8 mouse cellular contexts compared by ENCODE assay signal in the genomic region with DNA sequence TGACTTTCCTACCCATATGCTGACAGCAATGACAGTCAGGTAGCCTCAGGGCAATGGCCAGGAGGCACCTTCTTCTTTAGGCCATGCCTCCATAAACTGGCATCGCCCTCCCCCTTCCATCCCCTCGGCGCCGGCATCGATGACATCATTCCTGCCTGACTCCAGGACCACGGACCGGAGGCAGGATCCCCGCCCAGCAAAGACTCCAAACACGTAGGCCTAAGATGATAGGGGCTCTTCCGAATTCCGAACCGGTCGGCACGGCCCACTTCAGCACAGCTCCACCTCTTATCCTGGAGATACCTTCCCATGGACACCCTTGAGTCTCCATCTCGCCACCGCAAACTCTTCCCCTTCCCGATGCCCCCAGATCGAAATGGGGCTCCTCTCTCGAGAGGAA. TPM values are rescaled to one million over a fixed set of nuclear protein-coding genes. Genes with fewer than 3 reads are reported as not detected.
DNase-seq lines count a peak whose midpoint lies in the region; ATAC-seq and TF ChIP-seq lines count a peak whose summit lies in the region.

No protein-coding gene starts in this region.

- TF ChIP-seq CTCF in intestine, postnatal 0 days (IDR thresholded peaks at IDR 0.05; ENCODE audit: low read depth), result no peak

- peak overlapping the region; percentile 99 for H3K4me2 ChIP-seq in intestine, postnatal 0 days (replicated peaks; ENCODE audit: low read depth)
- H3K4me2 ChIP-seq in limb, embryonic 14.5 days (replicated peaks; ENCODE audit: low read depth, low read length, severe bottlenecking), result peak overlapping the region; percentile 91

- peak overlapping the region; percentile 79 for H3K4me3 ChIP-seq in brown adipose tissue, adult 24 weeks (ENCODE audit: insufficient read depth, low read depth, low read length)
- peak overlapping the region; percentile 81 for H3K4me3 ChIP-seq in intestine, postnatal 0 days (ENCODE audit: low read depth, low read length)
- H3K4me3 ChIP-seq in limb, embryonic 14.5 days (replicated peaks; ENCODE audit: low read length), result peak overlapping the region; percentile 69

- no peaks in the 10 kb centered on the region for H3K9me3 ChIP-seq in intestine, postnatal 0 days (ENCODE audit: control insufficient read depth)
- no peaks in the 10 kb centered on the region for H3K9me3 ChIP-seq in limb, embryonic 14.5 days (ENCODE audit: control insufficient read depth, low read length)

- 0 out of 2 replicates have a peak, but pooled peaks cover 4% of the 10 kb centered on the region for H3K27me3 ChIP-seq in intestine, postnatal 0 days (replicated peaks; ENCODE audit: control insufficient read depth, insufficient read depth, low read length)
- H3K27me3 ChIP-seq in limb, embryonic 14.5 days (ENCODE audit: control insufficient read depth, insufficient read depth, low read length), result peaks cover 16% of the 10 kb centered on the region

- peak; percentile 19 for DNase-seq in embryo, embryonic 10 days (ENCODE audit: low spot score)
- DNase-seq in embryo, embryonic 11 days, result no peak
- DNase-seq in frontal cortex, adult 2 months (ENCODE audit: extremely low spot score in 1 of 2, low spot score in 1 of 2), result peak; percentile 41 to 67
- DNase-seq in limb, embryonic 14.5 days (ENCODE audit: low spot score), result no peak
- peak; percentile 4 for DNase-seq in naive thymus-derived CD4-positive, alpha-beta T cell, adult 2 months (ENCODE audit: low read depth)
- DNase-seq in T-cell, adult 2 months (ENCODE audit: low spot score), result no peak

- H3K4me1 ChIP-seq in brown adipose tissue, adult 24 weeks (ENCODE audit: control insufficient read depth, insufficient read depth, insufficient read length, low read length), result peaks cover 13% of the 10 kb centered on the region
- H3K4me1 ChIP-seq in intestine, postnatal 0 days (replicated peaks; ENCODE audit: control insufficient read depth, insufficient read depth, low read length), result peaks cover 6% of the 10 kb centered on the region; the same call in 1 of the 2 replicates
- H3K4me1 ChIP-seq in limb, embryonic 14.5 days (ENCODE audit: control insufficient read depth, insufficient read depth, low read length), result peaks cover 8% of the 10 kb centered on the region

- WGBS in intestine, postnatal 0 days, result 17% methylated on average over 19 of the region's 19 CpGs
- 9% methylated on average over 19 of the region's 19 CpGs for WGBS in limb, embryonic 14.5 days

- TF ChIP-seq POLR2A in limb, embryonic 14.5 days (IDR thresholded peaks at IDR 0.05; ENCODE audit: borderline replicate concordance, extremely low read depth, insufficient read depth, insufficient read length), result no peak

- H3K36me3 ChIP-seq in intestine, postnatal 0 days (ENCODE audit: control insufficient read depth, insufficient read depth), result no peaks in the 10 kb centered on the region
- no peaks in the 10 kb centered on the region for H3K36me3 ChIP-seq in limb, embryonic 14.5 days (ENCODE audit: control insufficient read depth, insufficient read depth, low read length)

- H3K27ac ChIP-seq in brown adipose tissue, adult 24 weeks (replicated peaks; ENCODE audit: low read depth, low read length), result peak overlapping the region; percentile 42
- H3K27ac ChIP-seq in intestine, postnatal 0 days (ENCODE audit: low read depth, low read length), result no peak overlapping the region
- H3K27ac ChIP-seq in limb, embryonic 14.5 days (replicated peaks; ENCODE audit: low read depth, low read length), result no peak overlapping the region

- no peak for ATAC-seq in intestine, postnatal 0 days
- no peak for ATAC-seq in limb, embryonic 14.5 days (ENCODE audit: low FRiP score, low read depth)

- no peak overlapping the region for H3K9ac ChIP-seq in intestine, postnatal 0 days (ENCODE audit: low read depth, low read length)
- H3K9ac ChIP-seq in limb, embryonic 14.5 days (ENCODE audit: low read depth, low read length, severe bottlenecking), result peak overlapping the region; percentile 62

RNA-seq across cellular contexts. Expression of gene Fam219a, which starts 1.1 kb away (rescaled TPM):
- polyA plus RNA-seq in brown adipose tissue, adult 24 weeks (2012; ENCODE audit: insufficient read depth, insufficient read length, missing spikeins), result 6.8 and 7.8 TPM in 2 replicates
- polyA plus RNA-seq in frontal cortex, adult 2 months (2012; rRNA removed), result 161 and 180 TPM in 2 replicates
- 3.2 and 4.9 TPM in 2 replicates for polyA plus RNA-seq in intestine, postnatal 0 days (2015; fragmentation: Nextera tagmentation; extraction: Ambion mirVana)
- polyA plus RNA-seq in limb, embryonic 14.5 days (2012; rRNA removed), result 13.7 and 19.5 TPM in 2 replicates
- polyA plus RNA-seq in limb, embryonic 14.5 days (2014; fragmentation: Nextera tagmentation; extraction: Ambion mirVana), result 2.4 and 2.6 TPM in 2 replicates

RNA-seq across cellular contexts. Expression of gene Dnaic1, which starts 1.3 kb away (rescaled TPM):
- polyA plus RNA-seq in brown adipose tissue, adult 24 weeks (2012; ENCODE audit: insufficient read depth, insufficient read length, missing spikeins), result not detected in 2 replicates
- 11.9 and 13.4 TPM in 2 replicates for polyA plus RNA-seq in frontal cortex, adult 2 months (2012; rRNA removed)
- 2.3 and 3.4 TPM in 2 replicates for polyA plus RNA-seq in intestine, postnatal 0 days (2015; fragmentation: Nextera tagmentation; extraction: Ambion mirVana)
- polyA plus RNA-seq in limb, embryonic 14.5 days (2012; rRNA removed), result 0.78 and 0.99 TPM in 2 replicates
- polyA plus RNA-seq in limb, embryonic 14.5 days (2014; fragmentation: Nextera tagmentation; extraction: Ambion mirVana), result 0.67 TPM in 1 of 2 replicates, not detected in the other

RNA-seq across cellular contexts. Expression of gene 1110017D15Rik, which starts 51.1 kb away (rescaled TPM):
- not detected in 2 replicates for polyA plus RNA-seq in brown adipose tissue, adult 24 weeks (2012; ENCODE audit: insufficient read depth, insufficient read length, missing spikeins)
- 10.1 and 10.6 TPM in 2 replicates for polyA plus RNA-seq in frontal cortex, adult 2 months (2012; rRNA removed)
- 0.52 and 2.0 TPM in 2 replicates for polyA plus RNA-seq in intestine, postnatal 0 days (2015; fragmentation: Nextera tagmentation; extraction: Ambion mirVana)
- polyA plus RNA-seq in limb, embryonic 14.5 days (2012; rRNA removed), result 0.76 and 0.78 TPM in 2 replicates
- 0.44 and 0.50 TPM in 2 replicates for polyA plus RNA-seq in limb, embryonic 14.5 days (2014; fragmentation: Nextera tagmentation; extraction: Ambion mirVana)

Comparison
In these comparisons a context has a peak if more than half of its experiments do, and no peak if none do; other contexts are left out.
1. DNase-seq: peak in embryo, embryonic 10 days (single experiment), frontal cortex, adult 2 months (2 of 2) and naive thymus-derived CD4-positive, alpha-beta T cell, adult 2 months (single experiment); none in embryo, embryonic 11 days (single experiment), limb, embryonic 14.5 days (single experiment) and T-cell, adult 2 months (single experiment).
2. Peak in every context shown above with its lines, with median percentiles within 50 percentile points of each other: H3K4me3 ChIP-seq.